Mouse (Mus musculus): ENCODE measurements around the gene Mustn1.

Mustn1 gene

GRCm38 (mm10) chr14:30878958-30879571 lies at the start of gene Mustn1:
Gene Mustn1, plus strand, starts transcription at chr14:30879200.
- in situ Hi-C loops (cut with MboI) = no loop called here

GRCm38 (mm10) chr14:30837416-30837996 lies 41.5 kb upstream of the Mustn1 start:
- in situ Hi-C loops (cut with MboI) = no loop called here

GRCm38 (mm10) chr14:30843701-30844100 lies 35.3 kb upstream of the Mustn1 start:
- in situ Hi-C loops (cut with MboI) = no loop called here

GRCm38 (mm10) chr14:30850504-30850903 lies 28.5 kb upstream of the Mustn1 start:
- in situ Hi-C loops (cut with MboI) = no loop called here

GRCm38 (mm10) chr14:30852325-30852724 lies 26.7 kb upstream of the Mustn1 start:
- in situ Hi-C loops (cut with MboI) = no loop called here

GRCm38 (mm10) chr14:30855316-30855715 lies 23.7 kb upstream of the Mustn1 start:
- in situ Hi-C loops (cut with MboI) = no loop called here

GRCm38 (mm10) chr14:30856885-30857507 lies 22.0 kb upstream of the Mustn1 start:
- in situ Hi-C loops (cut with MboI) = no loop called here

GRCm38 (mm10) chr14:30857990-30858389 lies 21.0 kb upstream of the Mustn1 start:
- in situ Hi-C loops (cut with MboI) = no loop called here

GRCm38 (mm10) chr14:30861421-30862125 lies 17.4 kb upstream of the Mustn1 start:
- in situ Hi-C loops (cut with MboI) = no loop called here

- in situ Hi-C loops (cut with MboI) = no loop called here
These were observed 16.6 kb upstream of the Mustn1 start for GRCm38 (mm10) chr14:30862368-30862767.

GRCm38 (mm10) chr14:30865311-30865710 lies 13.7 kb upstream of the Mustn1 start:
- in situ Hi-C loops (cut with MboI) = no loop called here

GRCm38 (mm10) chr14:30867042-30867441 lies 12.0 kb upstream of the Mustn1 start:
- in situ Hi-C loops (cut with MboI) = no loop called here

GRCm38 (mm10) chr14:30868826-30869225 lies 10.2 kb upstream of the Mustn1 start:
- in situ Hi-C loops (cut with MboI) = no loop called here

- in situ Hi-C loops (cut with MboI) = no loop called here
These were observed 9.6 kb upstream of the Mustn1 start for GRCm38 (mm10) chr14:30869391-30869801.

GRCm38 (mm10) chr14:30870206-30871147 lies 8.5 kb upstream of the Mustn1 start:
- in situ Hi-C loops (cut with MboI) = no loop called here

- in situ Hi-C loops (cut with MboI) = no loop called here
These were observed 4.8 kb upstream of the Mustn1 start for GRCm38 (mm10) chr14:30874095-30874700.

- in situ Hi-C loops (cut with MboI) = no loop called here
These were observed 3.7 kb upstream of the Mustn1 start for GRCm38 (mm10) chr14:30875130-30875865.

GRCm38 (mm10) chr14:30875955-30876354 lies 3.0 kb upstream of the Mustn1 start:
- in situ Hi-C loops (cut with MboI) = no loop called here

- in situ Hi-C loops (cut with MboI) = no loop called here
These were observed 2.5 kb upstream of the Mustn1 start for GRCm38 (mm10) chr14:30876451-30876850.

- in situ Hi-C loops (cut with MboI) = no loop called here
These were observed 1.2 kb upstream of the Mustn1 start for GRCm38 (mm10) chr14:30877827-30878226.
